Mouse (Mus musculus) bone marrow, adult 2 months (tissue): Measurements from ENCODE around the gene Tab2.

ENCODE experiments used
- CTCF ChIP-seq: fragments of 200-500 bp; IDR thresholded peaks from 2 replicates; pipeline ENCODE4 v1.5.1; 2011; ENCODE audit warnings: low read length, control low read depth; ENCODE audit not compliant: control insufficient read depth, insufficient read depth
- POLR2A ChIP-seq: fragments of 200-500 bp; IDR thresholded peaks from 2 replicates; pipeline ENCODE4 v1.6.1; 2011; ENCODE audit warnings: low read depth, mild to moderate bottlenecking, control low read depth, low read length, borderline replicate concordance; ENCODE audit not compliant: control insufficient read depth

DNA sequence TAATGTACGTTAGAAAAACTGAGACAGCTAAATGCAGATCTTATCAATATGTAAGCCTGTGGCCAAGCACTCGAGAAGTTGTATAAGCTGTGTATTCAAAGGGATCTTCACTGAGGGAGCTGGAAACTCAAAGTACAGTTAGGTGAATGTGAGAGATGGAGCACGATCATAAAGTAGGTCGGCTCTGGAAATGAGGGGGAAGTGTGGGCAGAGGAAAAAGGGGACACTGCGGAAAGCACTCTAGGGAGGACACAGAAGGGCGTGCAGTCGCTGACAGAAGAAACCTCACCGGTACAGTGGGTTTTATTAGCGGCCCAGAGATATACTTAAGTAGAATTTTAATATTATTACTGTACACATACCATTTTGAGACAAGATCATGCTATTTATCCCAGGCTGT is 27.0 kb downstream of the Tab2 start:
- TF ChIP-seq CTCF (no peak), POLR2A (no peak)
